Mouse (Mus musculus) myocyte (in vitro differentiated cells): ENCODE measurements at regions not wholly inside any gene's neighbourhood (a gene's known extent, or its start where the extent isn't known, plus 50 kb on each side); places are given as distances from the start of the nearest gene placed in this dataset.

Source experiments
- H3K27me3 ChIP-seq: one replicate; pipeline ENCODE4 v1.6.1; 2011; ENCODE audit not compliant: control insufficient read depth, insufficient read depth, insufficient read length
- H3K36me3 ChIP-seq: one replicate; pipeline ENCODE4 v1.6.1; 2011; ENCODE audit not compliant: control insufficient read depth, insufficient read depth
- H3K4me2 ChIP-seq: one replicate; pipeline ENCODE4 v1.6.1; 2011; ENCODE audit warnings: low read depth, control low read depth
- H3K4me3 ChIP-seq: one replicate; pipeline ENCODE4 v1.5.1; 2011; ENCODE audit warnings: mild to moderate bottlenecking, control low read depth, moderate library complexity
- H3K79me2 ChIP-seq: one replicate; pipeline ENCODE4 v1.6.1; 2011; ENCODE audit not compliant: control insufficient read depth, insufficient read depth
- H3ac ChIP-seq: one replicate; pipeline ENCODE4 v1.6.1; 2011; ENCODE audit not compliant: control insufficient read depth, insufficient read length
- CEBPB ChIP-seq: IDR thresholded peaks from 2 replicates; pipeline ENCODE4 v1.6.1; 2011; ENCODE audit warnings: mild to moderate bottlenecking, moderate library complexity; ENCODE audit not compliant: poor library complexity, insufficient read depth, severe bottlenecking
- E2F4 ChIP-seq: IDR thresholded peaks from one replicate; pipeline ENCODE4 v1.6.1; 2011; ENCODE audit warnings: mild to moderate bottlenecking, control low read depth, moderate library complexity; ENCODE audit not compliant: insufficient read depth
- MAX ChIP-seq: IDR thresholded peaks from one replicate; pipeline ENCODE4 v1.6.1; 2011; ENCODE audit warnings: low read depth, mild to moderate bottlenecking, control low read depth
- MYOD1 ChIP-seq, 3 experiments: IDR thresholded peaks; one replicate each; pipeline ENCODE4 v1.6.1; 2011; ENCODE audit warnings: control low read depth in 2 of 3, low read depth in 2 of 3, mild to moderate bottlenecking in 2 of 3, moderate library complexity in 1 of 3; ENCODE audit not compliant: insufficient read length in 2 of 3, control insufficient read depth in 1 of 3
- MYOG ChIP-seq, 3 experiments: IDR thresholded peaks; one replicate each; pipeline ENCODE4 v1.6.1; 2011; ENCODE audit warnings: control low read depth in 2 of 3, low read depth in 2 of 3, mild to moderate bottlenecking in 2 of 3; ENCODE audit not compliant: insufficient read length in 2 of 3, control insufficient read depth in 1 of 3, insufficient read depth in 1 of 3
- POLR2A ChIP-seq: IDR thresholded peaks from one replicate; pipeline ENCODE4 v1.6.1; 2011; ENCODE audit warnings: low read depth, mild to moderate bottlenecking, control low read depth, moderate library complexity; ENCODE audit not compliant: insufficient read length
- POLR2AphosphoS2 ChIP-seq: IDR thresholded peaks from one replicate; pipeline ENCODE4 v1.6.1; 2011; ENCODE audit warnings: low read depth, control low read depth; ENCODE audit not compliant: insufficient read length
- REST ChIP-seq: IDR thresholded peaks from one replicate; pipeline ENCODE4 v1.6.1; 2011; ENCODE audit warnings: mild to moderate bottlenecking, control low read depth, moderate library complexity; ENCODE audit not compliant: insufficient read depth, insufficient read length
- SRF ChIP-seq: IDR thresholded peaks from one replicate; pipeline ENCODE4 v1.6.1; 2011; ENCODE audit warnings: low read depth; ENCODE audit not compliant: control insufficient read depth, insufficient read length
- TCF12 ChIP-seq: IDR thresholded peaks from one replicate; pipeline ENCODE4 v1.6.1; 2011; ENCODE audit warnings: mild to moderate bottlenecking, control low read depth; ENCODE audit not compliant: poor library complexity, insufficient read depth, severe bottlenecking
- TCF3 ChIP-seq: IDR thresholded peaks from one replicate; pipeline ENCODE4 v1.6.1; 2011; ENCODE audit warnings: low read depth, control low read depth; ENCODE audit not compliant: insufficient read length
- USF1 ChIP-seq: IDR thresholded peaks from one replicate; pipeline ENCODE4 v1.6.1; 2011; ENCODE audit warnings: low read depth, mild to moderate bottlenecking, control low read depth, moderate library complexity

GRCm38 (mm10) chr16:78170627-78171605 lies 130.4 kb upstream of the Cxadr start:
- H3K4me3 ChIP-seq: no peak overlapping the region
- H3K27me3 ChIP-seq: no peaks in the 10 kb centered on the region
- H3K4me2 ChIP-seq: no peak overlapping the region
- no peaks in the 10 kb centered on the region for H3K36me3 ChIP-seq
- H3K79me2 ChIP-seq: no peaks in the 10 kb centered on the region
- no peak overlapping the region for H3ac ChIP-seq
- no peak for TF ChIP-seq E2F4
- TF ChIP-seq MYOG (IDR thresholded peaks at IDR 0.05; ENCODE audit: control insufficient read depth in 1 of 3, insufficient read depth in 1 of 3, insufficient read length in 2 of 3, low read depth in 2 of 3): no peak
- no peak for TF ChIP-seq REST
- TF ChIP-seq CEBPB: no peak

GRCm38 (mm10) chr16:78156876-78157232 lies 144.4 kb upstream of the Cxadr start:
- Histone ChIP-seq H3K79me2 (no peaks in the 10 kb centered on the region), H3ac (no peak overlapping the region), H3K4me2 (no peak overlapping the region), H3K27me3 (no peaks in the 10 kb centered on the region), H3K4me3 (no peak overlapping the region), H3K36me3 (no peaks in the 10 kb centered on the region)
- TF ChIP-seq E2F4 (no peak), MYOD1 (IDR thresholded peaks at IDR 0.05; ENCODE audit: control insufficient read depth in 1 of 3, insufficient read length in 2 of 3, low read depth in 2 of 3) (no peak)

- Histone ChIP-seq H3K4me3 (no peak overlapping the region), H3K27me3 (no peaks in the 10 kb centered on the region), H3ac (no peak overlapping the region), H3K36me3 (no peaks in the 10 kb centered on the region), H3K79me2 (no peaks in the 10 kb centered on the region), H3K4me2 (no peak overlapping the region)
- TF ChIP-seq POLR2A (no peak), USF1 (no peak), POLR2AphosphoS2 (no peak), SRF (no peak), MYOD1 (IDR thresholded peaks at IDR 0.05; ENCODE audit: control insufficient read depth in 1 of 3, insufficient read length in 2 of 3, low read depth in 2 of 3) (no peak), TCF3 (no peak), E2F4 (no peak), REST (no peak), CEBPB (no peak), MAX (no peak), TCF12 (no peak), MYOG (IDR thresholded peaks at IDR 0.05; ENCODE audit: control insufficient read depth in 1 of 3, insufficient read depth in 1 of 3, insufficient read length in 2 of 3, low read depth in 2 of 3) (no peak)
Observed at GRCm38 (mm10) chr16:78156138-78156875, 145.0 kb upstream of the Cxadr start.

GRCm38 (mm10) chr16:78153899-78154605 lies 147.2 kb upstream of the Cxadr start:
- Histone ChIP-seq H3K4me2 (no peak overlapping the region), H3K36me3 (no peaks in the 10 kb centered on the region), H3K79me2 (no peaks in the 10 kb centered on the region), H3K4me3 (no peak overlapping the region), H3ac (no peak overlapping the region), H3K27me3 (no peaks in the 10 kb centered on the region)
- no peak for TF ChIP-seq CEBPB
- no peak for TF ChIP-seq USF1
- TF ChIP-seq MYOG (IDR thresholded peaks at IDR 0.05; ENCODE audit: control insufficient read depth in 1 of 3, insufficient read depth in 1 of 3, insufficient read length in 2 of 3, low read depth in 2 of 3): no peak

GRCm38 (mm10) chr16:78144146-78144545 lies 157.1 kb upstream of the Cxadr start:
- H3K4me2 ChIP-seq: no peak overlapping the region
- no peak for TF ChIP-seq MYOD1 (IDR thresholded peaks at IDR 0.05; ENCODE audit: control insufficient read depth in 1 of 3, insufficient read length in 2 of 3, low read depth in 2 of 3)
- no peak for TF ChIP-seq USF1
- no peak for TF ChIP-seq TCF12
- no peak for TF ChIP-seq TCF3
- TF ChIP-seq E2F4: no peak
- no peak for TF ChIP-seq CEBPB
- no peak for TF ChIP-seq POLR2A
- no peak for TF ChIP-seq SRF
- TF ChIP-seq POLR2AphosphoS2: no peak
- no peak for TF ChIP-seq MYOG (IDR thresholded peaks at IDR 0.05; ENCODE audit: control insufficient read depth in 1 of 3, insufficient read depth in 1 of 3, insufficient read length in 2 of 3, low read depth in 2 of 3)
- H3K79me2 ChIP-seq: no peaks in the 10 kb centered on the region
- H3K4me3 ChIP-seq: no peak overlapping the region
- no peaks in the 10 kb centered on the region for H3K36me3 ChIP-seq
- H3K27me3 ChIP-seq: no peaks in the 10 kb centered on the region
- no peak overlapping the region for H3ac ChIP-seq
